Mouse (Mus musculus) CH12.LX (cell line): ENCODE data around the gene Nbea.

Experiments
- CHD1 ChIP-seq: IDR thresholded peaks from 2 replicates; pipeline ENCODE4 v1.6.1; 2012; ENCODE audit warnings: low read depth, low read length, improper control_type of control experiment, inconsistent platforms
- CHD2 ChIP-seq: IDR thresholded peaks from 2 replicates; pipeline ENCODE4 v1.6.1; 2011; ENCODE audit warnings: low read length, improper control_type of control experiment
- CTCF ChIP-seq, 2 experiments: IDR thresholded peaks in 1 of 2; conservative IDR thresholded peaks in 1 of 2; 2 replicates each; pipeline ENCODE4 v1.5.1; 2011 to 2012; ENCODE audit warnings: low read depth in 2 of 2, low read length in 2 of 2, improper control_type of control experiment in 1 of 2, inconsistent platforms in 1 of 2, mild to moderate bottlenecking in 1 of 2, moderate library complexity in 1 of 2
- POLR2A ChIP-seq: IDR thresholded peaks from 2 replicates; pipeline ENCODE4 v1.6.1; 2011; ENCODE audit warnings: low read depth, mild to moderate bottlenecking, improper control_type of control experiment, low read length
- POLR2AphosphoS2 ChIP-seq: IDR thresholded peaks from 2 replicates; pipeline ENCODE4 v1.6.1; 2011; ENCODE audit warnings: low read depth, low read length, improper control_type of control experiment
- ZC3H11A ChIP-seq: IDR thresholded peaks from 2 replicates; pipeline ENCODE4 v1.6.1; 2012; ENCODE audit warnings: low read depth, mild to moderate bottlenecking, inconsistent platforms, low read length, improper control_type of control experiment
- ZNF384 ChIP-seq: IDR thresholded peaks from 2 replicates; pipeline ENCODE4 v1.6.1; 2012; ENCODE audit warnings: low read depth, low read length, improper control_type of control experiment, inconsistent platforms

GRCm38 (mm10) chr3:56011132-56011531, 172.4 kb downstream of the Nbea start:
- TF ChIP-seq ZNF384 (no peak), CTCF (conservative IDR thresholded peaks at IDR 0.05 in 1 of 2, IDR thresholded peaks at IDR 0.05 in 1 of 2; ENCODE audit: low read depth in 2 of 2, low read length in 2 of 2) (no peak), POLR2AphosphoS2 (no peak), POLR2A (no peak), ZC3H11A (no peak), CHD2 (no peak), CHD1 (no peak)
